Mouse (Mus musculus) A20 (cell line): Measurements from ENCODE around the gene Unc13b.

Experiments
- DNase-seq: peaks from one replicate; pipeline ENCODE4 v3.0.0-alpha.2; 2011; ENCODE audit warnings: low read depth, low spot score

Unc13b gene

GRCm38 (mm10) chr4:43037860-43038566 is 20.7 kb upstream of the Unc13b start:
- no peak for DNase-seq

DNA sequence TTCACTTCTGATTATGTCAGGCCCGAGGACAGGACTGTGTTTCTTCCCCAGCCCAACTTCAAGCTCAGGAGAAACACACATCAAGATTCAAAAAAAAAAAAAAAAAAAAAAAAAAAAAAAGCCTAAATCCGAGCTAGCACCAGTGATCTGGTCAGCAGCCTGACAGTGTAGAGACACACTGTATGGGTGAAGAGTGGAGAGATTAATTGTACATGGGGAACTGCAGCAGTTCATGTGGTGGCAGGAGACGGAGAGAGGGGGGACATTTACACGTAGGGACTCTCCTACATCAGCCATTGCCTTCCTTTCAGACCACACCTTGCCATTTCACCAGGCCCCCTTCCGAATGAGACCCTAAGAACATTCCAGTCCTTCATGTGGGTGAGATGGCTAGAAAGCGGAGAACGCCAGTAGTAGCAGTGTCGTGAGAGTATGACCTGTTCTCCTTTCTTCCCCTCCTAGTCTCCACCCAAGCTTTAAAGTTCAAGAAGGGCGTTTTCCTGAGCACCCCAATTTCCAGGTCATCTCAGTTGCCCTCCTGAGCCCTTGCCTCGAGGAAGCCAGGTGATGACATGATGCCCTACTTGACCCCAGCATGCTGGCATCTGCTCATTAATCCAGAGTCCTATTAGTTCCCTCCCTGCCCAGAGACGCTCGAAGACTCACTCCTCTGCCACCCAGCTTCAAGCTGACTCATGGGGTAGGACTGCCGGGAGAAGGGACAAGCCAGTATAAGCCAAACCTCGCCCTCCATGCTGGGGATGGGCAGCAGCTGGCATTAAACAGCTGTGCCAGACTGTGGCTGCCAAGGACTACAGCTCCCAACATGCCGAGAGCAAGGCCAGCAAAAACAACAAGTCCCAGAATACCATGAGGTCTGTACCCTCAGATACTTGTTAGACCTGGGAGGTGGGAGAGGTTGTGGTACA is 19.9 kb upstream of the Unc13b start:
- DNase-seq: peak; percentile 22

DNA sequence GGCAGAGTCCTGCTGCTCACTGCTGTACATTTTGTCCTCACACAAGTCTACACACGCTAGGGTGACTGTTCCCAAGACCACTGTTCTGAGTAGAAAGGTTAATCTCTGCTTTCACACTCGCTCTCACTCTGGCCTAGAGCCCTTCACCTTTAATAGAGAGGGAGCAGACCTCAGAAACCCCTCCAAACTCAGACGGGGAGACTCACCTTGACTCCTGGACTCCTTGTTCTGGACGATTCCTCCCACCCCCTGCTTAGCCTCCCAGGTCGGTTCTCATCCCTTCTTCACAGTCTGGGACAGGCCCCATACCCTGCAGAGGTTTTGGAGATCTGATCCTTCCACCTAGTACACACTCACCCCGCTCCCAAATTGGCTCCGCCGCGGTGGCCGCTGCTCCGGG is 19.1 kb upstream of the Unc13b start:
- DNase-seq: peak; percentile 25

- peak; percentile 99 for DNase-seq
Measured at GRCm38 (mm10) chr4:43040114-43040572, 18.6 kb upstream of the Unc13b start.

- peak; percentile 60 for DNase-seq
Measured at GRCm38 (mm10) chr4:43040881-43041547, 17.7 kb upstream of the Unc13b start.

GRCm38 (mm10) chr4:43043644-43044357 is 15.0 kb upstream of the Unc13b start:
- DNase-seq: peak; percentile 88

- DNase-seq: peak; percentile 48
Measured at GRCm38 (mm10) chr4:43044673-43045072, 14.1 kb upstream of the Unc13b start.

DNA sequence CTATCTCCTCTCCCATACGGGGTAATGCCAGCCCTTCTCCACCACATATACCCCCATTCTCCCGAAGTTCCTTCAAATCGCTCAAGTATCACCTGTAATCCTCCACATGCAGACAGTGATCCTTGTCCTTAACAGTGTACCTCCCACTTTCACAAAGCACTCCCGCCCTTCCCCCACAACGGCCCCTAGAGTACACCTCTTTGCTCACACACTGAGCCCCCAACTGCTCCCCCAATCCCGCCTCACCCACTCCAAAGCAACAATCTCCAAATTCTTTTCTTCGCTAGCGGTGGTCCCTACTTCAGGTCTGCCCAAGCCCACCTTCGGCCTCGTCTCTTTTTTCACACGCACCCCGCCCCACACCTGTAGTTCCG is 13.5 kb upstream of the Unc13b start:
- no peak for DNase-seq

GRCm38 (mm10) chr4:43045659-43046302 is 13.0 kb upstream of the Unc13b start, which contains the start of gene Fam214b:
Fam214b (minus strand) TSS chr4:43046220.
- peak; percentile 98 for DNase-seq

- peak; percentile 39 for DNase-seq
Measured at GRCm38 (mm10) chr4:43046607-43047006, 12.1 kb upstream of the Unc13b start.

DNA sequence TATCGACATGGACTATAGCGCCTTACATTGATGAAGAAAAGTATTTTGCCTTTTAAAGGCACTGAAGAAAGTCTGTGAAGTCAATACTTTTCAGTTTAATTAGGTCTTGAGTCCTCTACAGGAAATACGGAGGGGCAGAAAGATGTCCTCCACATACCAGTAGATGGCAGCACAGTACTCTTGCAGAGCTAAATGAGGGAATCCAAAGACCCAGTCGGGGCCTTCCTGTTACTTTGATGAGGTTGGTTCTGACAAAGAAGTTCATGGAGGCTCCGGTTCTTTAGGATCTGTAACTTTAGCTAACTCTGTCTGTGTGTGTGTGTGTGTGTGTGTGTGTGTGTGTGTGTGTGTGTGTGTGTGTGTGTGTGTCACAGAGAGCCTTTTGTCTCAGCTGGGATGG is 11.5 kb upstream of the Unc13b start:
- peak; percentile 88 for DNase-seq

- peak; percentile 78 for DNase-seq
Measured at GRCm38 (mm10) chr4:43052627-43053026, 6.1 kb upstream of the Unc13b start.

DNA sequence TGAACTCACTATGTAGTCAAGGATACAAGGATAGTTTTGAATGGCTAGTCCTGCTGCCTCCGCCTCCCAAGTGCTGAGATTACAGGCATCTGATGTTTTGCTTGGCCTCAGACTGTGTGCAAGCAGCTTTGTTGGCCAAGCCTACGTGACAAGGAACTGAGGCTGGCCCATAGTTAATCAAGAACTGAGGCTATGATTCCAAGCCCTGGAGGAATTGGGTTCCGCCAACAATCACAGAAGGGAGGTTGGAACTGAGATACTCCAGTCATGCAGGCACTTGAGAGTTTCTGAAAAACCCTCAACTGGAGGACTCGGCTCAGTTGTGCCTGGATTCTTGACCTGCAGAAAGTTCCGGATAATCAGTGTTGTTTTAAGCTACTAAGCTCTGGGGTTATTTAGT is 1.1 kb upstream of the Unc13b start:
- DNase-seq: no peak

GRCm38 (mm10) chr4:43058392-43058752 is 381 bp upstream of the Unc13b start:
- no peak for DNase-seq

- DNase-seq: no peak
Measured at GRCm38 (mm10) chr4:43059697-43060096, 944 bp downstream of the Unc13b start.

- no peak for DNase-seq
Measured at GRCm38 (mm10) chr4:43060286-43060685, 1.5 kb downstream of the Unc13b start.

DNA sequence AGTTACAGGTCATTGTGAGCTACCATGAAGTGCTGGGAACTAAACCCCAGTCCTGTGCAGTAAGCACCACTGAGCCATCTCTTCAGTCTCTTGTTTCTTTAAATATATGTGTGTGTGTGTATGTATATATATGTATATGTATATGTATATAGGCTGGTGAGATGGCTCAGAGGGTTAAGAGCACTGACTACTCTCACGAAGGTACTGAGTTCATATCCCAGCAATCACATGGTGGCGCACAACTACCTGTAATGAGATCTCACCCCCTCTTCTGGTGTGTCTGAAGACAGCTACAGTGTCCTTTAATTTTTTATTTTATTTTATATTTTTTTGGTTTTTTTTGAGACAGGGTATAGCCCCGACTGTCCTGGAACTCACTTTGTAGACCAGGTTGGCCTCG is 6.7 kb downstream of the Unc13b start:
- peak; percentile 37 for DNase-seq

GRCm38 (mm10) chr4:43074923-43075322 is 16.2 kb downstream of the Unc13b start:
- DNase-seq: no peak

GRCm38 (mm10) chr4:43078071-43078718 is 19.4 kb downstream of the Unc13b start:
- no peak for DNase-seq

DNA sequence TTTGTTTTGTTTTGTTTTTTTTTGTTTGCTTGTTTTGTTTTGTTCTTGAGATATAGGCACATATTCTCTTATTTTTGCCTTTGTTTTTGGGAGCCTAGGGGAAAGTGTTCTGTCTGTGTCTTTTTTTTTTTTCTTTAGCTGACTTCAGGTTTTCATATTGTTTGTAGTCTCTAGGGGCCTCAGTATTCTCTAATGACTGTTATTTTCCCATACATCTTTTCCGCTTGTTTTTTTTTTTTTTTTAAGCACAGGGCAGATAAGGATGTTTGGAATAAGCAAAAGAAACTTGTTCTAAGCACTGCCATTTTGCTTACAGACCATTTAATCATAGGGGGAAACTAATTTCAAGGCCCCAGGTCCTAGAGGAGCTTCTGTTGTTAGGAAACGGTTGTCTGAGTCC is 23.7 kb downstream of the Unc13b start:
- DNase-seq: no peak
